Mouse (Mus musculus) kidney, postnatal 4 days (tissue): ENCODE results near the gene Aqp7.
"Not testable (repeated sequence)": the region's sequence is repeated elsewhere in the genome, so short reads cannot be mapped to it uniquely, and the experiment has no call there.

Source experiments
- DNase-seq, 2 experiments: peaks; one replicate each; pipeline ENCODE4 v3.0.0; 2021; ENCODE audit warnings: mixed read lengths in 2 of 2

Aqp7 gene

DNA sequence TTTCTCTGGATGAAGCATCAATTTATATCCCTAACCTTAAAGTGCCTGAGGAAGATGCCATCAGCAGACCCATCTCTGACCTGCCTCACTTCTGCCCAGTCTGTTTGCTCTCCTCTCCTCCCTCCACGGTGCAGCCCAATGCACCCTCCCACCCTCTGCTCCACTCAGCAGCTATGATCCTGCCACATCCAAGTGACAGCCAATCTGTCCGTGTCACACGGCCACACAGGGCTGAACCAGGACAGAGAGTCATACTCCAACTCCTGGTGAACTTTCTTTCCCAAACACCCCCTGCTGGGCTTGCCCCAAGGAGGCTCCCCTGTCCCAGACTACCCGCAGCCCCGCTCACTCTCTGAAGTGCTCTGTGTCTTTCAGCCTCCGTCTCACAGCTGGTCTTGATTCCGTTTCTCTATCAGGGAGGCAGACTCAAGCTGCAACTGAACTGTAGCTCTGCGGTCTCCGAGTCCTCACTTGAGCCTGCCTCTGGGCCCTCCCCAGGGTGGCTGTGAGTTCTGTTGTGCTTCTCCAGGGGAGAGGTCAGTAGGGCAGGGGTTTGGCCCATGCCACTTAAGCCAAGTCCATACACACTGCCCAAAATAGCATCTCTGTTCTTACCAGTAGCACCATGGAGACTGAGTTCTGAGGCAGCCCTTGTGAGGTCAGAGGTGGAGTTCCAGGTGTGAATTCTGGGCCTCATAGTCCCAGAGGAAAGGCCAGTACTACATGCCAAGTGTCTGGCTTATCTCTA is at the start of gene Aqp7:
Aqp7 (minus strand) TSS at position 616 of the 748 bp plus-strand sequence.
- DNase-seq: no peak

DNA sequence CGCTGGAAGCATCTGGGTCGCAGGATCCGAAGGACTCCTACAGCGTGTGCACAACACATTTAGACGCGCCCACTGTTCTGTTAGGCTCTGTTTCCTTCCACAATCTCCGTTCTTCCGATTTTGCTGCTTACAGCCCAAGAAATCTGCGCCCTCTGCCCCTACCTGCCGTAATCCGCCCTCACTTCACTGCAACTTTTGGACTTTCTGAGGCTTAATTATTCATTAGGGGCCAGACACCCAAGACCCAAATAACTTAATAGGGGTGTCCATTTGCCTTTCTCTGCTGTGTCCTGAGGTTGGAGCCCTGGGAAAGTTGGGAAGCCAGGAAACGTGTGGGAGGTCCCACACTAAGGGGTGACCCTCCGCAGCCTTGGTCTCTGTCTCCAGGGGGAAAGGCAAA is 49.4 kb upstream of the Aqp7 start:
- DNase-seq: no peak

DNA sequence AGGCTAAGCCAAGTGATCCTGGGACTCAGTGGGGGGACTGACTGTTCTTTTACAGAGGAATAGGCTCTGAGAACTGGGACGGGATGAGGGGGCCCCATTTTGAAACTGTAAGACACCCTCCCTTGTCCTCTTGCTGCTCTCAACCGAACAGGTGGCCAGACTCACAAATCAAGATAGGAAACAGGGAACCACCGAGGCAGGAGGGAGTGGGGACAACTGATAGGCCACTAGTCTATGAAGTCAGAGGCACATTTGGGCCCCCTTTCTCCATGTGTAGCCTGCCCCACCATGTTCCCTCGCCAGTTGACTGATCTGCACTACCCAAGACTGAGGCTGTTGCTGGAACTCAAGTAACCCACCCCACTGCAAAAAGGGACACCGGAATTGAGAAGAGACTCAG is 48.9 kb upstream of the Aqp7 start:
- DNase-seq: no peak

DNA sequence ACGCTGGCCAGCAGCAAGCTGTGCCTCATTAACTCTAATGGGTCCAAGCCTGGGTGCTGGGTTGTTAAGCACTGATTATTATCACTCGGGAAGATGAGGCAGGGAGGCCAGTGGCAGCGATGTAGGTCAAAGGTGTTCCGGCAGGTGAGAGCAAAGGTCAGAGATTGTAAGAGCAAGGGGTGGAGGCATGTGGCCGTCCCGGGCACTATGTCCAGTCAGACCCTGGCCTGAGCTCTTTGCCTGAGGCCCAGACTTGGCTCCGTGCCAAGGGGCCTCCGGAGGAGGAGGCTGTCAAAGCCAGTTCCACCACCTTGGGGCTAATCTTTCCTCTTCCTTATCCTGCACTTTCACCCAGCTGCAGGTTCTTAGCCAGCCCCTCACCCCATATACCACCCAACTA is 48.2 kb upstream of the Aqp7 start:
- DNase-seq: peak; percentile 63 to 75

DNA sequence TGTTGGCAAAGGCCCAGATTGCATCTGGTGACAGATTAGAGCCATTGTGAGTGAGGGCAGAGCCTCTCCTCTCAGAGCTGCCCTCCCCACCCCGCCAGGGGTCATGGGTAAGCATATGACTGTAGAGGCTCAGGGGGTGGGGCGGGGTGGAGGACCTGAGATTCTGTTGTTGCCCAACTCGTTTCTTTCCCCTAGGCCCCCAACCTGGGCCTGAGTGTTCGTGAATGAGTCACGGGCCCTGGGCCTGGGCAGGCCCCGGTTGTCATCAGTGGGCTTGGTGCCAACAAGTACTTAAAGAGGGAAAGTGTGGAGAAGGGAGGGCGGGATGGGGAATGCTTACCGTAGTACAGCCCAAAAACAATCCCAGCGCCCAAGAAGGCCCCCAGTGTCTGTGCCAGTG is 46.4 kb upstream of the Aqp7 start:
- peak; percentile 30 to 40 for DNase-seq

DNA sequence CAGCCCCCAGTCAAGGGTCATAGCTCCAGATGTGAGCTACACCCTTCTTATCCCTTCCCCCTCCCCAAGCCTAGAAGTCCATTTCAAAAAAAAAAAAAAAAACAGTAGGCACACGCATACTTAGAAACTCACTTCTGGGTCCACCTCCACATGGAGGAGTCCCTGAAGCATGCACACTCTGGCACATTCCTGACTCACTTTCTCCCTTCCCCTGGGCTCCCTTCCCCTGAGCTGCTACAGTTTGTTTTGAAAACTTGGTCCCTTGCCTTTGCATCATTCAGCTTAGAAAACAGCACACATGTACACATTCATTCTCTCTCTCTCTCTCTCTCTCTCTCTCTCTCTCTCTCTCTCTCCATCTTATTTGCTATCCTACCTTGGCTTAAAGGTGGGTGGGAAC is 45.0 kb upstream of the Aqp7 start:
- no peak for DNase-seq

DNA sequence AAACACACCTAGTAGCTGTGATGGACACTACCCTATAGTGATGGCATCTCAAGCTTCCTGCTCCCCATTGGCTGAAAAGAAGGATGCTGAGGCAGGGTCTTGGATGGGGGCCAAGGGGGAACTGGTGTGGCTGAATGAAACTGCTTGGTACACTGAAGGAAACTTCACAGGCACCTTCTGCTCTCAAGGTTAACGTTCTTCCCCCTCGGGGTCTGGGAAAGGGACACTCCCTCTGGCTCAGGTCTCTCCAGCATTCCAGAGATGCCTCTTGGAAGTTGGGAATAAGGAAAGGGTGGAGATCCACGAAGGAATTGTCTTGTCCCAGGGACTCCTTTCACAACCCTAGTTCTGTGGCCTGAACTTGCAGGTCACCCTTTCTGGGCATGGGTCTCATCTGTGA is 43.5 kb upstream of the Aqp7 start:
- no peak for DNase-seq

DNA sequence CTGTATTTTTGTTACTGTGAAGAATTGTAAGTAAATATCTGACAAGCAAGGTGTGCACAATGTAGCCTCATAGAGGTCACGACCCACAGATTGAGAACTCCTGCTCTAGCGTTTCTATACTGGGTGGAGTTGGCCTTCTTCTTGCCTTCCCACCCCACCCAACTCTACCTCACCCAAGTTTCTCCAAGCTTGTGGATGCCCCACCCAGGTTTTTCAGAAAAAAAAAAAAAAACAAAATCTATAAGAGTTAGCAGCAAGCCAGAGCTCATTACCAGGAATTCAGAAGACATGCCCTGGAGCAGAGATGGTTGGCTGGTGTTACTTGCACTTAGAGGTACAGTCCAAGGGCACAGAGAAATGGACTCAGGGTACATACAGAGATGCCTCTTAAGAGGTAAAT is 41.8 kb upstream of the Aqp7 start:
- DNase-seq: no peak

DNA sequence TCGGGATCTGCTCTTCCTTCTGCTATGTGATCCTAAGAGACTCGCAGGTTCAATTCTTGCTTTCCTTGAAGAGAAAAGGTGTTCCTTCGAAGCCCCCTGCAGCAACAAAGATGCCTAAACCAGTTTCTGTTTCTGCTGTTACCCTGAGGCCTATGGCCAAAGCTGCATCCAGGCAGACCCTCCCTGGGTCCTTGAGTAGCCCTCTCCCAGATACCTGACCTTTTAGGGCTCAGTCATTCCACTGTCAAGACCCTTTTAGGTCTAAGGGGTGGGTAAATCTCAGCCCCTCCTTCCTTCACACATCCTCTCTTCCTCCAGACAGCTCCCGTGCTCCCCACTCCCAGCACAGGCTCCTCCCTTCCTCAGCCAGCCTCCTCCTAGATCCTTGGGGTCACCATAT is 41.2 kb upstream of the Aqp7 start:
- no peak for DNase-seq

DNA sequence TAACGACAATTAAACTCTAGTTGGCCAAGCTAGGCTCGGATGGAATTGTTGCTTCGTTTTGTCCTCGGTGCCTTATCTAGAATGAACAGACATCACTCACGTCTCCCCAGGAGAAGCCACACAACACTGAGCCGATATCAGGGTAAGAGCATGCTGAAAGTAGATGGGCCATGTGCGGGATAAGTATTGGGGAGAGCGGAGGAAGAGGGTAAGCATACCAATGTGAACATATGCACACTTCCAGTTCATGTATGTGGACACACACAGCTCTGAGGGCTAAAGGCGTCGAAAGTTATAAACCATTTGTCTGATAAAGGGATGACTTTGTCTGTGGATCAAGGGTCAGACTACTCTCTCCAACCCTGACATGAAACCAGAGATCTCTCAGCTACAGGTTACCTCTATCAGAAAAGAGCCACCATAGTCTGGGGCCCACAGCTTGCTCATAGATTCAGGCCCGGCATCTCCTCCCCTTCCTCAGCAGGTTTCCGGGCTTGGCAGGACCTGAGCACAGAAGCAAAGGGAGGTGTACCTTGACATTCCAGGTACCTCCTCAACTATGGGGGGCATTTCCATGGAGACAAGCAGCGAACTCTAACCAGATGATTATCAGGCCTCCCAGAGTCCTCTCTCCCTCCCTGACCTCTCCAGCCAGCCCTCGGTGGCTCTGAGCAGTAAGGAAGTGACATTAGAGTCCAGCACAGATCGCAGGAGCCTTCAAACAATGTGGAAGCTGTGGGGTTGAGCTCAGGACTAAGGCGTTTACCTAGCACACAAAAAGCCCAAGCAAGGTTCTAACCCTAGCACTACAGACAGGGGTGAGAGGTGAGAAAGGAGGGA is 39.7 kb upstream of the Aqp7 start:
- DNase-seq: no peak

DNA sequence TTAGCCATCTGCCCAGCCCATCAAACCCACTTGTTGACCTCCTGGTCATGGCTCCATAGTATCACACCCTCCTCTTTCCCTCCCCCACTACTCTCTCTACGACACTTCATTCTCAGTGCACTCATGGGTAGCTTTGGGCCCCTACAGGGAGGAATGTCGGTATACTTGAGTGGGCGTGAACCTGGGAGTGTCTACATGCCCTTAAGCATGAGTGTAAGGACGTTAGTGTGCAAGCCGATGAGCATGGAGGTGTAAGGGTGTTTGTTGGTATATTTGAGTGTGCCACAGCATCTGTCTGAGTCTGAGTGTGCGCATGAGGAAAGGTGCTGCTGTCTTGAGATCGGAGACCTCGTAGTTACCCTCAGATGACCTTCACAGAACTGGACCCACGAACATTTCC is 39.0 kb upstream of the Aqp7 start:
- no peak for DNase-seq

DNA sequence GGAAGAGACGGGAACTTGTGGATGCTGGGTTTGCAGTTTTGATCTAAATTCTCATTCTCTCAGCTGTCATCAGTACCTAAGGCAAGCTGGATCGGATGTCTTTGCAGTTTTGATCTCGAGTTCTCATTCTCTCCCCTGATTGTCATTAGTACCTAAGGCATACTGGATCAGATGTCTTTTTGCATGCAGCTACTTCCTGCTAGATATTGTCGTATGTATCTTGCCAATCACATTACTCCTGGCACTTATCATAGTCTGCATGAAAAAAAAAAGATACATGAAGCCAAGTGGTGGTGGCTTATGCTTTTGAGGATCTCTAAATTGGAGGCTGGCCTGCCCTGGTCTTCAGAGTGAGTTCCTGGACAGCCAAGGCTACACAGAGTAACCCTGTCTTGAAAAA is 36.9 kb upstream of the Aqp7 start:
- DNase-seq: no peak

DNA sequence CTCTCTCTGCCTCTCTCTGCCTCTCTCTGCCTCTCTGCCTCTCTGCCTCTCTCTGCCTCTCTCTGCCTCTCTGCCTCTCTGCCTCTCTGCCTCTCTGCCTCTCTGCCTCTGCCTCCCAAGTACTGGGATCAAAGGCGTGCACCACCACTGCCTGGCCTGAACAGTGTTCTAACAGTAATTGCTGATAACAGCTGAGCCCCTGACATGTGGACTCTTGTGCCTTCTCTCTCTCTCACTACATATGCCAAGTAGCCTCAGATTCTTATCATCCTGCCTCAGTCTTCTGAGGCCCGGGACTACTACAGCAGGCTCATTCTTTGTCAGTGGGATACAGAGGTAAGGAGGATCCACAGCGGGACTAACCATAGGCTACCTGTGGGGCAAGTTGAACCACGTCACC is 34.9 kb upstream of the Aqp7 start:
- DNase-seq: not testable (repeated sequence)

DNA sequence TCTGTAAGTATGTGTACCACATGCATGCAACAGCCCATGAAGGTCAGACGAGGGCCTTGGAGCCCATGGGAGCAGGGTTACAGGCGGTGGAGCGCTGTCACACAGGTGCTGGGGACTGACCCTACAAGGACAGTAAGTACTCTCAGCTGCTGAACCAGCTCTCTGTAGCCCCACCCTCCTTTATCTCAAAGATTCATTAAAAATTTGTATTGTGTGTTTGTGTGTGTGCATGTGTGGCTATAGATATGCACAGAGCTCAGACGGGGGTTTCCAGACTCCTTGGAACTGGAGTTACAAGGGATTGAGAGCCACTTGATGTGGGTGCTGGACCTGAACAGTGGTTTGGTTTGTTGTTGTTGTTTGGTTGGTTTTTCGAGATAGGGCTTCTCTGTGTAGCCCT is 33.8 kb upstream of the Aqp7 start:
- DNase-seq: no peak

DNA sequence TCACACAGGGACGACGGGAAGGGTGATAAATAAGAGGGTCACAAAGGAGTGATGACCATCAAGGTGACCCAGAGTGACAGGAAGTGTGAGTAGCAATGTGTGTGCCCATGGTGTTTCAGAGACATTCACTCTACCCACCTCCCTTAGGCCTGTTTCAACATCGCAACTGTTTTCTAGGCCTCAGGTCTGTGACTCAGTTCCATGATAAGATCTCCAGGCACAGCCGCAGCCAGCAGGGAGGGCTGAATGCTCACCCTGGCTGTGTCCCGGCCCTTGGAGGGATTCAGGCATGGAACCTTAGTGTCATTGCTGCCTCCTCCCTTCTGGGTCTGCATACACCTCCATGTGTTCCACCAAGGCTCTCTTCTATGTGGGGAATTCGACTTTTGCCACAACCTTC is 30.8 kb upstream of the Aqp7 start:
- DNase-seq: no peak

DNA sequence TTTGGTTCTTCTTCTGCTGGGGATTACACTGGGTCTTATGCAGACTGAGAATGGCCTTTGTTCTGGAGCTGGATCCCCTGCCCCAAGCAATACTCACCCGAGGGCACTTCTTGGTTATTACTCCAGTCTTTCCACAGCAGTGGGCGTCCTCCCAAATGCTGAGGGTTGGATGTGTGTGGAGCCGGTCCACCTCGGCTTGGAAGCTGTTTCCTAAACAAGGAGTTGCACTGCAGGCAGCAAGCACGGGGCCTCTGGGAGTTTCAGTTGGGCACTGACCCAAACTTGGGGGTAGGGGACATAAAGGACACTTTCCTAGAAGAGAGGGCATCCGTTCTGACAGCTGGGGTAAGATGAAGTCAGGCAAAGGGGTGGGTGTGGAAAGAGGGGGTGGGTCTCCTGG is 26.5 kb upstream of the Aqp7 start:
- no peak for DNase-seq

DNA sequence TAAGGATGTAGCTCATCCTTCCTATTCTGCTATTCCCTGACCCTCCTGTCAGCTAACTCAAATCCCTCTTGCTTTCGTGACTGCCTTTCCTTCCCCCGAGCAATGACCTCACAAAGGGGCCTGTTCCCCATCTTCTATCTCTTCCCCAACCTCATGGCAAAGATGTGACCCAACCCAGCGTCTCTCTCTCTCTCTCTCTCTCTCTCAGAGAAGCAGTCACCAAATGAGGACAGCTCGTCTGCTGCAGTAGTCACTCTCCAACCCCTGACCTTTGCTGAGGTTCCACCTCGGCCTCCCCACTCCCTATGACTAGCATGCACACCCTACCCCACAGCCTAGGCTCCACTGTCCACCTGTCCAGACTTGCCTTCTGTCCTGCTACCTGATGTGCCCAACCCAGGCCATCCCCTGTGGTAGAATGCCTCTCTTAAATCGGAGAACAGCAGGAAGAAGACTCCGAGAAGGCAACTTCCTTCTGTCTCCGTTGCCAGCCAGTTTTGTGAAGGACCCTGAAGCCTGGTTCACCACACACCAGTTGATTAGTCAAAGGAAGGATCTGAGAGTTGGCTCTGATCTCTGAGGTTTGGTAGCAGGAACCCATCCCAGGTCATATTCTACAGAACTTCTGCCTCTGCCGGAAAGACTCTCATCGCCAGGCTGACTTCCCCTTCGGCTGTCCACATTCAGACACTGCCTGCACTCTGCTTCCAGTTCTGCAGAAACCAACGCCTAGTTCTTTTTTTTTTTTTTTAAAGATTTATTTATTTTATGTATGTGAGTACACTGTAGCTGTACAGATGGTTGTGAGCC is 25.3 kb upstream of the Aqp7 start:
- DNase-seq: no peak

DNA sequence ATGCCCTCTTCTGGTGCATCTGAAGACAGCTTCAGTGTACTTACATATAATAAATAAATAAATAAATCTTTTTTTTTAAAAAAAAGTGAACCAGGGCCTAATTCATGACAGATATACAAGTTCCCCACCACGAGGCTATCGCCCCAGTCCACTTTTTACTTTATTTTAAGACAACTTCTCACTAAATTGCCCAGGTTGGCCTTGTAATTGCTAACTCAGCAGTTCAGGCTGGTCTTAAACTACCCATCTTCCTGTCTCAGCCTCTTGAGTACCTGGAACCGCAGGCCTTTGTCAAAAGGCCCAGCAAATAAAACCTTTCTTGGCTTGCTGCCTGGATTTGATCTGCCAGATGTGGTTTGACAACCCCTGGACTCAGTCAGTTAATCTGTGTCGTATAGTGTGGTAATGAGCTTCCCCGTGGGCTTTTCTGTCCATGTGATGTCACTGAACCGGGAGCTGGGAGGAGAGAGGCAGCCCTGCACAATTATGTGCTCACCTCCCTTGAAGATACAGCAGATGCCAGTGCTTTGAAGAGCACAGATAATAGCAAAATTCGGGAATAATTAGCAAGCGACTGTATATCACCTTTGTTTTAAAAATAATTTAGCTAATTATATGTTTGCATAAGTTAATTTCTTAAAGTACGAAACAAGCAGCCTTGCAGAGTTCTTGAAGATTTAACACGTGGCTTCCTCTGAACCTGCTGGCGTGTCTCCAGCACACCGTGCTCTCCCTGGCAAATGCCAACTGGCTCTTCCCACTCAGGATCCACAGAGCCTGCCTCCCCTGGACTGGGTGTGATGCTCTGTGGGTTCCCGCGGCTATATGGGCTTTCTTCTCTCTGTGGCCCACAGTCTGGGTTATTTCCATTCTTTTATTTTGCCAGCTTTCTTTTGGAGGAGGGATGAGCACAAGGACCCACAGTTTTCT is 23.8 kb upstream of the Aqp7 start:
- DNase-seq: no peak

DNA sequence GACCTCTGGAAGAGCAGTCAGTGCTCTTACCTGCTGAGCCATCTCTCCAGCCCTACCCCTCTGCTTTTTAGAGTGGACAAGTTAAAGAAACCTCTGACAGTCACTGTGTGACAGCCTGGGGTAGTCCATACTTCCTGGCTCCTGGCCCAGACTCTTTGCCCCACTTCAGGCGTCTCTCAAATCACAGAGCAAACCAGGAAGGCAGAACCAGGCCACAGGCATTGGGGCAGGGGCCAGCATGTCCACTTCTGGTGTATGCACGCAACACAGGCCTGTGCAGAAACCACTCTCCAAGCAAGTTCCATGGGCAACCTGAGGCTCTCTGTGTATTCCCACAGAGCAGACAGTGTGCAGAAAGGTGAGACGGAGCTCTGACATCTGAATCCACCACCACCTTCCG is 17.3 kb upstream of the Aqp7 start:
- DNase-seq: no peak

DNA sequence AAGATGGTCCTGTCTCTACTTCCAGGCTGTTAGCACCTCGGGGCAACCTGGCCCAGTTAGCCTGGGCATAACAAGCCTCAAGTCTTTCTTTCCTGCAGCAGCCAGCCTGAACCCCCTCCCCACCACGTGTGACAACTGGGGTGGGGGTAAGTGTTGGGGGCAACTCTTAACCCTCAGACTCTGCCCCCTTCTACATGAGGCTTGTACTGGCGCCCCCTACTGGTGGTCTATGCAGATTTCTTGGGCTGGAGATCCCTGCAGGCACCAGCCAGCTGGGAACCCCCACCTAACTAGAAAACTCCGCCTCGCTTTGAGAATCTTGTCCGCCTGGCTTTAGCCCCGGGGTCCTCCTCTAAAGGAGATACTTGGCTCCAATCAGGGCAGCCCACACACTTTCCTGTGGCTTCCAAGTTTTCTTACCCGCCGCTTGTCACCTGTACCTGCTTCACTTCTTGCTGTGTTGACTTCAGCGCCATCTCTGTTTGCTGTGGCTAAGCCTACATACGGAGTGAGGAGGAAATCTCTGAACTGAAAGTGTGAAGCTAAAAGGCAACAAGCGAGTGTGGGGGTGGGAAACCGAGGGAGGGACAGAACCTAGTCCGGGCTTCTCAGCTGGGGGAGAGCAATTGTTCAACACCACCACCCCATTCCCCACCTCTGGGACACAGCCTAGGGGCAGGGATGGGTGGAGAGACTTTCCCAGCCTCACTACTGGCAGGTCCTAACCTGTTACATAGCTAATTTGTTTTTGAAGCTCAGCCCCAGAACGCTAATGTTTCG is 16.1 kb upstream of the Aqp7 start:
- DNase-seq: peak; percentile 56 to 66

DNA sequence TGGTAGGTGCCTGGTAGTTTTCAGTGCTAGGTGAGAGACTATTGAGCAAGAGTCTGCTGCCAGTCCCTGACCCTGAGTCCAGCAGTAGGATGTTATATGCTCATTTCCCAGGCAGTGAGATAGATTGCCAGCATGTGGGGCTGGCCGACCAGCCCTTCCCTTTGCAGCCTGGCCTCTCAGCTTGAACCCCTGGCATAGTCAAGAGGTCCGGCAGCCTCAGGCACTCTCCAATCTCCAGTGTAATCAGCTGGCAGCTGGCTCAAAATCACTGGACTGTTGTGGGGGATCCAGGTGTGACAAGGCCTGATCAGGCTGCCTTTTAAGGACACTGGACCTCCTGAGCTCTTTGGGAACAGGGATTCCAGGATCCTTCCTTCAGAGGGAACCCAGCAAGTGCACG is 15.4 kb upstream of the Aqp7 start:
- peak in 1 of 2 experiments; percentile 57 for DNase-seq

DNA sequence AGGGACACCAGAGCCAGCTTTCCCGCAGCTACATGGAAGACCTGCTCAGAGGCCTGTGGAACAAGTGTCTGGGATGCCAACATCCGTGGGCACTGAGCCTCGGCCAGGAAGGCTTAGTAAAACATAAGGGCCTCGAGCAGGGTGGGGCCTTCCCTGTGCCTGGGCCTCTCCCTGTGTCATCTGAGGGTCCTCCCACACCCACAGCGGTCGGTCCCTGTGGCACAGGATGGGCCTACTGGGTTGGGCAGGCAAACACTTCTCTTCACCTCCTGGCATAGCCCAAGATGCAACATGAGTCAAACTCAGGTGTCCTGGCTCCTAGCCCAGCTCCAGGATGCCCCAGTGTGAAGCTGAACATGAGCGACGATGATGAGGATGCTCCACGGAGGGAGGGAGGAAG is 9.4 kb upstream of the Aqp7 start:
- DNase-seq: no peak
